Mouse (Mus musculus) intestine, postnatal 0 days (tissue): ENCODE measurements around the gene Set. TPM values are rescaled to one million over a fixed set of nuclear protein-coding genes. Genes with fewer than 3 reads are reported as not detected.
A peak's percentile ranks its signal among the peaks of the same experiment; 100 is the strongest.

Experiments used
- ATAC-seq: fragments of 200-750 bp; cut with Nextera tagmentation; 2 replicates; pipeline ENCODE4 v1.8.0; 2017; ENCODE audit warnings: mild to moderate bottlenecking, moderate TSS enrichment, moderate library complexity
- H3K27ac ChIP-seq: fragments of 300-500 bp; sonication (generic); 2 replicates; pipeline ENCODE4 v1.5.1; 2014; ENCODE audit warnings: mild to moderate bottlenecking, low read depth, low read length, moderate library complexity
- H3K27me3 ChIP-seq: fragments of 300-500 bp; sonication (generic); replicated peaks from 2 replicates; pipeline ENCODE4 v1.6.1; 2014; ENCODE audit warnings: low read length, mixed read lengths; ENCODE audit not compliant: control insufficient read depth, insufficient read depth
- H3K36me3 ChIP-seq: fragments of 300-500 bp; sonication (generic); 2 replicates; pipeline ENCODE4 v1.6.1; 2014; ENCODE audit warnings: mild to moderate bottlenecking, moderate library complexity; ENCODE audit not compliant: control insufficient read depth, insufficient read depth
- H3K4me1 ChIP-seq: fragments of 300-500 bp; sonication (generic); replicated peaks from 2 replicates; pipeline ENCODE4 v1.6.1; 2014; ENCODE audit warnings: antibody characterized with exemption, low read length, mixed read lengths; ENCODE audit not compliant: control insufficient read depth, insufficient read depth
- H3K4me2 ChIP-seq: fragments of 300-500 bp; sonication (generic); replicated peaks from 2 replicates; pipeline ENCODE4 v1.6.1; 2014; ENCODE audit warnings: low read depth, mild to moderate bottlenecking, moderate library complexity
- H3K4me3 ChIP-seq: fragments of 300-500 bp; sonication (generic); 2 replicates; pipeline ENCODE4 v1.5.1; 2014; ENCODE audit warnings: low read depth, low read length
- H3K9ac ChIP-seq: fragments of 300-500 bp; sonication (generic); 2 replicates; pipeline ENCODE4 v1.6.1; 2014; ENCODE audit warnings: mild to moderate bottlenecking, low read depth, low read length
- H3K9me3 ChIP-seq: fragments of 300-500 bp; sonication (generic); 2 replicates; pipeline ENCODE4 v1.6.1; 2016; ENCODE audit warnings: mixed run types; ENCODE audit not compliant: control insufficient read depth
- CTCF ChIP-seq: sonication (generic); IDR thresholded peaks from 2 replicates; pipeline ENCODE4 v1.5.1; 2016; ENCODE audit warnings: low read depth, mild to moderate bottlenecking, control low read depth, antibody characterized with exemption, moderate library complexity
- WGBS: fragments of 180-500 bp; shearing (Covaris S2); extraction: QIAGEN DNeasy Blood & Tissue Kit; methylation state at CpG from one replicate; pipeline ENCODE4 v1.1.7; 2014; 5-methylcytosine and 5-hydroxymethylcytosine counted together
- polyA plus RNA-seq: library from polyadenylated mRNA; unstranded; fragments of >200 nt; fragmentation: Nextera tagmentation; extraction: Ambion mirVana; gene quantifications from 2 replicates; pipeline ENCODE4 v1.2.1, GENCODE M21; 2015

Gene Set
- polyA plus RNA-seq, 1 experiment from 2014 or later = 174 TPM

DNA sequence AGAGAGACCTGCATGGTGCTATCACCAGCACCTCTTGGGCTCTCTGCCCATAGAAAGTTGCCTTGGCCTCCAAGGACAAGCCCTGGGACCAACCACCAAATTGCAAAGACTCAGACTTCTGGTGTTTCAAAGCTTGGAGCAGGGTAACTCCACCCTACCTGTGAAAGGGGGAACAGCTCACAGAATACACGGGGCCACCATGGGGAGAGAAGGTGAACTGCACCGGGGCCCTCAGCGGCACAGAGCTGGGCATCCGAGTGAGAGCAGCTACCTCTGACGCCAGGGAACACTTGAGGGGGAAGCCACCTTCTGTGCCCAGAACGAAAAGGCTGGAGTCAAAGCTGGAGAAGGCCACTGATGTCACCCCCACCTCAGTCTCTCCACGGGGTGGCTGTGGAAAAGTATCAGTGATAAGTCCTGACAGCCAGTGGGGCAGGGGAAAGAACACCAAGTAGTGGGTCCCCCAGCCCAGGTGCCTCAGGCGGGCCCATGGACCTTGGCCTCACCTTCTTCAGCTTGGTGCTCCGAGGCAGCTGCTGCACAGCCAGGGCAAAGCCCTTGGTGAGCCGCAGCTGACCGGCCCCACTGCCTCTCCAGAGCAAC lies 24.8 kb upstream of the Set start:
- 60% methylated on average over 11 of the region's 11 CpGs for WGBS
- H3K4me2 ChIP-seq = no peak overlapping the region
- peak; percentile 15; the same call in 1 of the 2 replicates for ATAC-seq

DNA sequence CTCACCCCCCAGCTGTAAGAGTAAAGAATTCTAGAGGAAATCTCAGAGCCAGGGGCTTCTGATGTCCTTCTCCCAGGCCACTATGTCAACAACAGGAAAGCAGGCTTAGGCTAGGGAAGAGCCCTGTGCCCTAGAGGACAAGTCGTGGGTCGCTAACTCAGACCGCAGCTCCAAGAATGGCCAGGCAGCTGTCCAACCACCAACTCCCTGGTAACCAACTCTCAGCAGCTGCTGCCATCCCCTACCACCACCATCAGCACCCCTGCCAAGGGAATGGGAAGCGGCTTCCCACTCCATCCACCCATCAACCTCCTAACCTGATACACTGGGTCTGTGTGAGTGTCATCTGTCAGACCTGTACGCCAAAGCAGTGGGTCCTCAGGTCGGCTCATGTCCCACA lies 24.2 kb upstream of the Set start:
- Histone ChIP-seq H3K9me3 (no peaks in the 10 kb centered on the region), H3K36me3 (peaks cover 53% of the 10 kb centered on the region)
- 77% methylated on average over 6 of the region's 6 CpGs for WGBS

More for the DNA sequence above, 24.8 kb upstream of the Set start:
- H3K9ac ChIP-seq = no peak overlapping the region
- H3K9me3 ChIP-seq = no peaks in the 10 kb centered on the region
- H3K27me3 ChIP-seq = no peaks in the 10 kb centered on the region
- H3K27ac ChIP-seq = no peak overlapping the region
- H3K4me3 ChIP-seq = no peak overlapping the region
- peaks cover 59% of the 10 kb centered on the region for H3K36me3 ChIP-seq
- no peaks in the 10 kb centered on the region for H3K4me1 ChIP-seq
- peak; percentile 50 for TF ChIP-seq CTCF

DNA sequence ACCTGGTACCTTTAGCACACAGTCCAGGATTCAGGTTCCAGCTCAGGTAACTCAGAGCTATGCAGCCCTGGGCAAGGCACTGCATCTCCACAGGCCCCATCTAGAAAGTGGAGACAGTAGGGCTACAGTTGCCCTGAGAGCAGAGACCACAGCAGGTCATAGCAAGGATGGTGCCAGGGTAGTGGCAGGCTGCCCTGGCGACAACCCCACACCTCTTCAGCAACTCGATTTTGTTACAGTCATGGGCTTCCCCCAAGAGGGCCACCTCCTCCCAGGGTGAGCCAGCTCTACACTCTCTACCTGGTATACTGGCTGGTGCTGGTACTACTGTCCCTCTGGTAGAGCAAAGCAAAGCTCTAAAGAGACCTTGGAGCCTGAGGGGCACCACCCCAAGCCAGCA lies 19.4 kb upstream of the Set start:
- H3K9me3 ChIP-seq = no peaks in the 10 kb centered on the region
- no peaks in the 10 kb centered on the region for H3K4me1 ChIP-seq
- no peak for ATAC-seq
- no peaks in the 10 kb centered on the region for H3K27me3 ChIP-seq
- no peak overlapping the region for H3K27ac ChIP-seq
- H3K36me3 ChIP-seq = peaks cover 5% of the 10 kb centered on the region; the same call in 1 of the 2 replicates
- WGBS = 83% methylated on average over 2 of the region's 2 CpGs
- H3K9ac ChIP-seq = no peak overlapping the region
- no peak overlapping the region for H3K4me3 ChIP-seq
- H3K4me2 ChIP-seq = no peak overlapping the region
- TF ChIP-seq CTCF = no peak

More for the DNA sequence above, 24.2 kb upstream of the Set start:
- Histone ChIP-seq H3K27me3 (no peaks in the 10 kb centered on the region), H3K4me2 (no peak overlapping the region), H3K4me1 (no peaks in the 10 kb centered on the region), H3K27ac (no peak overlapping the region), H3K9ac (no peak overlapping the region), H3K4me3 (no peak overlapping the region)
- no peak for ATAC-seq
- TF ChIP-seq CTCF = no peak

DNA sequence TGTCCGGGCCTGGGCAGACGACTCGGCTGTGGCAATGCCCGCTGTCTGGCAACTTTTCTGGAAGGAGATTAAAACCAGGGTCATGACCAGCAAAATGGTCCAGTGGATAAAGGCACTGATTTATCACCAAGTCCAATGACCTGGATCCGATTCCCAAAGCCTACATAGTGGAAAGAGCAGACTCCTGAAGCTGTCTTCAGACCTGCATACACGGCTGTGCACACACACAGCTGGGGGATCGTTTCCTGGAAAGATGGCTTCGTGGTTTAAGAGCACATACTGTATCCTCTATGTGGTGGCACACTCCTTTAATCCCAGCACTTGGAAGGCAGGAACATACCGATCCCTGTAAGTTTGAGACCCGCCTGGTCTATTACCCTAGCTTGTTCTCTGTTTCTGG lies 18.8 kb upstream of the Set start:
- Histone ChIP-seq H3K4me2 (no peak overlapping the region), H3K9ac (no peak overlapping the region), H3K4me3 (no peak overlapping the region), H3K27me3 (no peaks in the 10 kb centered on the region), H3K36me3 (no peaks in the 10 kb centered on the region), H3K9me3 (no peaks in the 10 kb centered on the region), H3K4me1 (no peaks in the 10 kb centered on the region), H3K27ac (no peak overlapping the region)
- WGBS = 96% methylated on average over 10 of the region's 10 CpGs
- no peak for TF ChIP-seq CTCF
- no peak for ATAC-seq

DNA sequence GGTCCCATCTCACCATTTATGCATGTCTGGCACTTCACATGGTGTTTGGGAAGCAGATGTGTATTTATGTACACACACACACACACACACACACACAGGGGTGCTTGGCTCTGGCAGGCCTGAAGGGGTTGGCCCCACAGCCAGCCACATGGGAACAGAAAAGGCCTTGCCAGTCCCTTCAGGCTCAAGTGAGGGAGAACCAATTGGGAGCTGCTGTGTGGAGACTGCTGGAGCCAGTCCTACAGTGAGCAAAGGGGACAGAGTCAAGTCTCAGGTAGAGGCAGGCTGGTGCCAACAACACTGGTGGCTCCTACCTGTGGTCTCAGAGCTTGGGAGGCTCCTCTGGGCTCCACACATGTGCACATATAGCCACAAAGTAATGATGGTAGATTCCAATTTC lies 17.5 kb upstream of the Set start:
- no peak overlapping the region for H3K9ac ChIP-seq
- no peaks in the 10 kb centered on the region for H3K27me3 ChIP-seq
- no peaks in the 10 kb centered on the region for H3K4me1 ChIP-seq
- ATAC-seq = no peak
- no peaks in the 10 kb centered on the region for H3K9me3 ChIP-seq
- H3K4me2 ChIP-seq = no peak overlapping the region
- no peak overlapping the region for H3K4me3 ChIP-seq
- H3K27ac ChIP-seq = no peak overlapping the region
- TF ChIP-seq CTCF = no peak
- H3K36me3 ChIP-seq = no peaks in the 10 kb centered on the region

DNA sequence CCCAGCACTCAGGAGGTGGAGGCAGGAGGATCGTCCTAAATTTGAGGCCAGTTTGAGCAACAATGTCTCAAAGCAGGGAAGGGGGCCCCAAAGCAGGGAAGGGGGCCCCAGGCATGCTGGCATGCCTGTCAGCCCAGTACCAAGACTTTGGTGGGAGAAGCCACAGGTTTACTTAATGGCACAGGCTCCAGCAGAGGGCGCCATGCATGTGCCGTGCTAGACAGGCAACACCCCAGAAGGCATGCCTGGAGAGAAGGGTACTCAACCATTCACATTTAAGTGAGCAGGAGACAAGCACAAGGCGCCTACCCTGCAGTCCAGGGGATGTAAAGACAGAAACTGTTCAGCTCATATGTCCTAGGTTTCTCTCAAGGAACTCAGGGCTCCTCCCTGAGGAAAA lies 14.7 kb upstream of the Set start:
- H3K27me3 ChIP-seq = no peaks in the 10 kb centered on the region
- peak; percentile 92 for TF ChIP-seq CTCF
- no peak overlapping the region for H3K4me2 ChIP-seq
- 6% methylated on average over 4 of the region's 4 CpGs for WGBS
- H3K9me3 ChIP-seq = no peaks in the 10 kb centered on the region
- H3K36me3 ChIP-seq = no peaks in the 10 kb centered on the region
- no peaks in the 10 kb centered on the region for H3K4me1 ChIP-seq
- no peak overlapping the region for H3K4me3 ChIP-seq
- no peak overlapping the region for H3K9ac ChIP-seq
- peak; percentile 34; the same call in 1 of the 2 replicates for ATAC-seq
- no peak overlapping the region for H3K27ac ChIP-seq

DNA sequence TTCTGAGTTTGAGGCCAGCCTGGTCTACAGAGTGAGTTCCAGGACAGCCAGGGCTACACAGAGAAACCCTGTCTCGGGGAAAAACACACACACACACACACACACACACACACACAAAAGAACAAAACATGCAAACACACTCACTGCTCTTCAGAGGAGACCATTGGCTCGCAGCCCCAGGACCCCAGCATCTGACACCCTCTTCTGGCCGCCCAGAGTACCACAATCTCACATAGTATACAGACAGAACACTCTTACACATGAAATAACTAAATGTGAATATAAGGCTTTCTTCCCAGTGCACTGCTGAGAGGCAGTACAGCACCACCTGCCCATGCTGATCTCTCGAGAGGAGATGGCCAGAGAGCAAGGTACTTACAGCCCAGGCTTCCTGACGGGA lies 12.6 kb upstream of the Set start:
- no peaks in the 10 kb centered on the region for H3K4me1 ChIP-seq
- H3K27me3 ChIP-seq = no peaks in the 10 kb centered on the region
- H3K9ac ChIP-seq = no peak overlapping the region
- no peak overlapping the region for H3K27ac ChIP-seq
- no peak overlapping the region for H3K4me3 ChIP-seq
- no peaks in the 10 kb centered on the region for H3K36me3 ChIP-seq
- no peaks in the 10 kb centered on the region for H3K9me3 ChIP-seq
- ATAC-seq = no peak
- no peak for TF ChIP-seq CTCF
- WGBS = 88% methylated on average over 5 of the region's 5 CpGs
- H3K4me2 ChIP-seq = no peak overlapping the region
